Mouse (Mus musculus): ENCODE measurements around the gene Tmem120a. TPM values are rescaled to one million over a fixed set of nuclear protein-coding genes. Genes with fewer than 3 reads are reported as not detected.

Tmem120a gene
- polyA plus RNA-seq, 1 experiment from 2014 or later: 54.5 TPM

GRCm38 (mm10) chr5:135713441-135714218 is 30.6 kb downstream of the Tmem120a start:
- Histone ChIP-seq H3K27ac (no peak overlapping the region), H3K9me3 (no peaks in the 10 kb centered on the region), H3K4me3 (no peak overlapping the region), H3K4me1 (peaks cover 17% of the 10 kb centered on the region), H3K36me3 (replicated peaks) (peaks cover 56% of the 10 kb centered on the region), H3K27me3 (ENCODE audit: poor library complexity, severe bottlenecking) (no peaks in the 10 kb centered on the region)
- no peak for DNase-seq (ENCODE audit: extremely low spot score, low spot score)
- WGBS: 90% methylated on average over 16 of the region's 16 CpGs

- Histone ChIP-seq H3K4me1 (peaks cover 17% of the 10 kb centered on the region), H3K27me3 (ENCODE audit: poor library complexity, severe bottlenecking) (no peaks in the 10 kb centered on the region), H3K4me3 (no peak overlapping the region), H3K36me3 (replicated peaks) (peaks cover 58% of the 10 kb centered on the region), H3K9me3 (no peaks in the 10 kb centered on the region), H3K27ac (no peak overlapping the region)
- DNase-seq (ENCODE audit: extremely low spot score, low spot score): no peak
- WGBS: 89% methylated on average over 4 of the region's 4 CpGs
Measured at GRCm38 (mm10) chr5:135712803-135713202, 31.4 kb downstream of the Tmem120a start.

GRCm38 (mm10) chr5:135711582-135712355 is 32.5 kb downstream of the Tmem120a start:
- Histone ChIP-seq H3K4me3 (no peak overlapping the region), H3K27me3 (ENCODE audit: poor library complexity, severe bottlenecking) (no peaks in the 10 kb centered on the region), H3K36me3 (replicated peaks) (peaks cover 58% of the 10 kb centered on the region), H3K9me3 (no peaks in the 10 kb centered on the region), H3K27ac (no peak overlapping the region), H3K4me1 (peaks cover 17% of the 10 kb centered on the region)
- 93% methylated on average over 13 of the region's 13 CpGs for WGBS
- DNase-seq (ENCODE audit: extremely low spot score, low spot score): no peak

GRCm38 (mm10) chr5:135710599-135711214 is 33.5 kb downstream of the Tmem120a start:
- Histone ChIP-seq H3K36me3 (replicated peaks) (peaks cover 54% of the 10 kb centered on the region), H3K27ac (no peak overlapping the region), H3K9me3 (no peaks in the 10 kb centered on the region), H3K4me3 (no peak overlapping the region), H3K4me1 (peaks cover 17% of the 10 kb centered on the region), H3K27me3 (ENCODE audit: poor library complexity, severe bottlenecking) (no peaks in the 10 kb centered on the region)
- DNase-seq (ENCODE audit: extremely low spot score, low spot score): no peak
- 93% methylated on average over 7 of the region's 7 CpGs for WGBS

- Histone ChIP-seq H3K36me3 (replicated peaks) (peaks cover 51% of the 10 kb centered on the region), H3K27me3 (ENCODE audit: poor library complexity, severe bottlenecking) (no peaks in the 10 kb centered on the region), H3K4me3 (no peak overlapping the region), H3K27ac (no peak overlapping the region), H3K9me3 (no peaks in the 10 kb centered on the region), H3K4me1 (peaks cover 14% of the 10 kb centered on the region)
- no peak for DNase-seq (ENCODE audit: extremely low spot score, low spot score)
- 93% methylated on average over 5 of the region's 5 CpGs for WGBS
Measured at GRCm38 (mm10) chr5:135709716-135710115, 34.5 kb downstream of the Tmem120a start.

GRCm38 (mm10) chr5:135707855-135708254 is 36.4 kb downstream of the Tmem120a start:
- peaks cover 58% of the 10 kb centered on the region for H3K36me3 ChIP-seq (replicated peaks)
- WGBS: 67% methylated on average over 1 of the region's 1 CpGs

GRCm38 (mm10) chr5:135707039-135707438 is 37.2 kb downstream of the Tmem120a start:
- H3K27ac ChIP-seq: no peak overlapping the region
- peaks cover 66% of the 10 kb centered on the region for H3K36me3 ChIP-seq (replicated peaks)
- H3K4me3 ChIP-seq: no peak overlapping the region
- H3K27me3 ChIP-seq (ENCODE audit: poor library complexity, severe bottlenecking): no peaks in the 10 kb centered on the region
- no peak for DNase-seq (ENCODE audit: extremely low spot score, low spot score)
- WGBS: 96% methylated on average over 13 of the region's 13 CpGs
- peaks cover under 1% of the 10 kb centered on the region; the same call in 1 of the 2 replicates for H3K4me1 ChIP-seq
- H3K9me3 ChIP-seq: no peaks in the 10 kb centered on the region

More at GRCm38 (mm10) chr5:135707855-135708254, 36.4 kb downstream of the Tmem120a start:
- no peak for DNase-seq (ENCODE audit: extremely low spot score, low spot score)
- Histone ChIP-seq H3K27ac (no peak overlapping the region), H3K27me3 (ENCODE audit: poor library complexity, severe bottlenecking) (no peaks in the 10 kb centered on the region), H3K9me3 (no peaks in the 10 kb centered on the region), H3K4me3 (no peak overlapping the region), H3K4me1 (peaks cover 6% of the 10 kb centered on the region)

- no peaks in the 10 kb centered on the region for H3K27me3 ChIP-seq (ENCODE audit: poor library complexity, severe bottlenecking)
- H3K4me3 ChIP-seq: no peak overlapping the region
- WGBS: 91% methylated on average over 4 of the region's 4 CpGs
- no peak overlapping the region for H3K27ac ChIP-seq
- no peaks in the 10 kb centered on the region; the same call in 1 of the 2 replicates for H3K4me1 ChIP-seq
- H3K36me3 ChIP-seq (replicated peaks): peaks cover 71% of the 10 kb centered on the region
- no peaks in the 10 kb centered on the region for H3K9me3 ChIP-seq
- no peak for DNase-seq (ENCODE audit: extremely low spot score, low spot score)
Measured at GRCm38 (mm10) chr5:135705383-135705782, 38.9 kb downstream of the Tmem120a start.

- Histone ChIP-seq H3K27me3 (ENCODE audit: poor library complexity, severe bottlenecking) (no peaks in the 10 kb centered on the region), H3K9me3 (no peaks in the 10 kb centered on the region), H3K36me3 (replicated peaks) (peaks cover 78% of the 10 kb centered on the region), H3K27ac (no peak overlapping the region), H3K4me1 (no peaks in the 10 kb centered on the region; the same call in 1 of the 2 replicates), H3K4me3 (no peak overlapping the region)
- DNase-seq (ENCODE audit: extremely low spot score, low spot score): no peak
- 88% methylated on average over 7 of the region's 7 CpGs for WGBS
Measured at GRCm38 (mm10) chr5:135703431-135703830, 40.8 kb downstream of the Tmem120a start.

GRCm38 (mm10) chr5:135702682-135703192 is 41.5 kb downstream of the Tmem120a start:
- Histone ChIP-seq H3K27ac (no peak overlapping the region), H3K36me3 (replicated peaks) (peaks cover 78% of the 10 kb centered on the region), H3K27me3 (ENCODE audit: poor library complexity, severe bottlenecking) (no peaks in the 10 kb centered on the region), H3K4me3 (no peak overlapping the region), H3K9me3 (no peaks in the 10 kb centered on the region), H3K4me1 (no peaks in the 10 kb centered on the region; the same call in 1 of the 2 replicates)
- no peak for DNase-seq (ENCODE audit: extremely low spot score, low spot score)
- WGBS: 78% methylated on average over 15 of the region's 15 CpGs

GRCm38 (mm10) chr5:135702190-135702589 is 42.1 kb downstream of the Tmem120a start:
- Histone ChIP-seq H3K9me3 (no peaks in the 10 kb centered on the region), H3K36me3 (replicated peaks) (peaks cover 74% of the 10 kb centered on the region), H3K4me3 (no peak overlapping the region), H3K27ac (no peak overlapping the region), H3K27me3 (ENCODE audit: poor library complexity, severe bottlenecking) (no peaks in the 10 kb centered on the region), H3K4me1 (no peaks in the 10 kb centered on the region)
- WGBS: 91% methylated on average over 6 of the region's 6 CpGs
- DNase-seq (ENCODE audit: extremely low spot score, low spot score): no peak

- Histone ChIP-seq H3K36me3 (replicated peaks) (peaks cover 68% of the 10 kb centered on the region), H3K4me3 (no peak overlapping the region), H3K9me3 (no peaks in the 10 kb centered on the region), H3K27me3 (ENCODE audit: poor library complexity, severe bottlenecking) (no peaks in the 10 kb centered on the region), H3K27ac (no peak overlapping the region), H3K4me1 (no peaks in the 10 kb centered on the region)
- no peak for DNase-seq (ENCODE audit: extremely low spot score, low spot score)
- WGBS: 91% methylated on average over 4 of the region's 4 CpGs
Measured at GRCm38 (mm10) chr5:135701601-135702000, 42.6 kb downstream of the Tmem120a start.

Measured in forebrain, embryonic 10.5 days (tissue).